27 mouse cellular contexts compared by ENCODE assay signal in genomic region chr8:117409056-117409455, GRCm38 (mm10).
"Had no signal": no experiment of that assay in that cellular context is flagged by ENCODE, and none has a peak within 500 bp of the region (broad histone marks: within the 10 kb centered on the region; RNA-seq: fewer than 3 reads in every experiment).

No protein-coding gene starts in this region.

- H3K4me2 ChIP-seq: heart, embryonic 11.5 days; heart, embryonic 13.5 days; heart, embryonic 15.5 days; hindbrain, embryonic 13.5 days; hindbrain, embryonic 15.5 days; kidney, embryonic 15.5 days; limb, embryonic 13.5 days; limb, embryonic 15.5 days; liver, embryonic 12.5 days had no signal

- H3K9ac ChIP-seq: heart, embryonic 13.5 days; heart, embryonic 15.5 days; hindbrain, embryonic 13.5 days; hindbrain, embryonic 15.5 days; kidney, embryonic 15.5 days; limb, embryonic 13.5 days; limb, embryonic 15.5 days; liver, embryonic 12.5 days; liver, embryonic 14.5 days had no signal

- ATAC-seq: hindbrain, postnatal 0 days; intestine, embryonic 16.5 days; liver, embryonic 12.5 days had no signal

- H3K27me3 ChIP-seq: heart, embryonic 13.5 days; heart, embryonic 15.5 days; hindbrain, embryonic 13.5 days; hindbrain, embryonic 15.5 days; kidney, embryonic 15.5 days; limb, embryonic 13.5 days; limb, embryonic 15.5 days; liver, embryonic 12.5 days had no signal

- H3K36me3 ChIP-seq: heart, embryonic 13.5 days; heart, embryonic 15.5 days; kidney, embryonic 15.5 days; limb, embryonic 13.5 days; limb, embryonic 15.5 days had no signal

- DNase-seq: gastrocnemius, postnatal 14 days; gastrocnemius, postnatal 36 days; heart, adult 11 months; heart, adult 2 months; heart, postnatal 14 days; heart, postnatal 36 days; kidney, adult 11 months; kidney, adult 2 months; kidney, adult 9 months; kidney, postnatal 25 days; kidney, postnatal 4 days; left cerebral cortex, postnatal 4 days had no signal

- H3K9me3 ChIP-seq: heart, embryonic 13.5 days; heart, embryonic 15.5 days; hindbrain, embryonic 13.5 days; hindbrain, embryonic 15.5 days; kidney, embryonic 15.5 days; limb, embryonic 13.5 days; limb, embryonic 15.5 days; liver, embryonic 12.5 days had no signal

- H3K27ac ChIP-seq: heart, adult 2 months; heart, embryonic 13.5 days; heart, embryonic 15.5 days; hindbrain, embryonic 13.5 days; hindbrain, embryonic 15.5 days; hindbrain, postnatal 0 days; kidney, embryonic 15.5 days; kidney, postnatal 0 days; layer of hippocampus, adult 2 months; left cerebral cortex, adult 2 months; limb, embryonic 13.5 days; liver, embryonic 12.5 days; liver, embryonic 14.5 days had no signal

- H3K4me3 ChIP-seq: heart, adult 2 months; heart, embryonic 13.5 days; heart, embryonic 15.5 days; hindbrain, embryonic 13.5 days; hindbrain, embryonic 15.5 days; kidney, embryonic 15.5 days; layer of hippocampus, adult 2 months; left cerebral cortex, adult 2 months; limb, embryonic 13.5 days; limb, embryonic 15.5 days; liver, embryonic 12.5 days had no signal
